Mouse (Mus musculus): ENCODE data around the gene Nceh1.

DNA sequence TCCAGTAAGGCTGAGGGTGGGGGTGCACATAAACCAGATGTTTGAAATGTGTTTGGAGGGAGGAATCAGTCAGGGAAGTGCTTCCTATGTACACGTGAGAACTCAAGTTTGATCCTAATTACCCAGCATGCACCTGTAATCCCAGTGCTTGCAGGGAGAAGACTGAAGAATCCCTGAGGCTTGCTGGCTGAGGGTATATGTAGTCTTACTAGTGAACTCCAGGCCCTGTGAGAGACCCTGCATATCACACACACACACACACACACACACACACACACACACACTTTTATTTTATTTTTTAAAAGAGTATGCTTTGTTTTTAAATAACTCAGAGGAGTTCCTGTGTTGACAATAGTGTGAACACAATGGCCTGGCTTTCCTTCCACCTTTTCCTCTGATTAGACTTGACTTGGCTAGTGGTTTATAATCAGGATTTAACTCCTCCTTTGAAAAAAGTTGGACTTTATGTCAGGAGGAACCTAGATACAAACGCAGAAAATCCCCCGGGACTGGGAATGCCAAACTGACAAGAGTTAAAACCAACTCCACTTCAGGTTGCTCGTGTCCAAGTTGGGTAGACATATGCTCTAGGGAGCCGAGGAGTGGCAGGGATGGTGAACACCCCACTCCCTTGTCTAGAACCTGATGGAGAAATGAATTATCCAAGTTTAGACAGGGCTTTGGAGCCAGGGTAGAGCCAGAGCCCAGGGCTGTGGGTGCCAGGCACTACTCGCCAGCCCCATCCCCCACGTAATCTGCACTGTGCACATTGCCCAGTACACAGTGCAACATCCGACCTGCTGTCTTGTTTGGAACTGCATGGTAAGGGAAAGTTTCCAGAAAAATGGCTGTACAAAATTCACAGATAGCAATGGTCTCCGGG is 138.1 kb downstream of the Nceh1 start:
- TF ChIP-seq CHD2 (IDR thresholded peaks at IDR 0.05; ENCODE audit: low read length) (no peak), ZC3H11A (IDR thresholded peaks at IDR 0.05; ENCODE audit: low read depth, low read length) (no peak), EP300 (IDR thresholded peaks at IDR 0.05; ENCODE audit: low read depth in 1 of 2, low read length in 2 of 2) (no peak), TCF12 (IDR thresholded peaks at IDR 0.05; ENCODE audit: low read depth, low read length) (no peak), ZMIZ1 (IDR thresholded peaks at IDR 0.05; ENCODE audit: low read depth, low read length) (no peak), NELFE (IDR thresholded peaks at IDR 0.05; ENCODE audit: low read depth, low read length) (no peak), RCOR1 (IDR thresholded peaks at IDR 0.05; ENCODE audit: low read depth, low read length) (no peak), ZNF384 (IDR thresholded peaks at IDR 0.05; ENCODE audit: low read depth, low read length) (no peak), CTCF (IDR thresholded peaks at IDR 0.05 in 2 of 3, conservative IDR thresholded peaks at IDR 0.05 in 1 of 3; ENCODE audit: control insufficient read depth in 1 of 3, insufficient read depth in 1 of 3, low read depth in 2 of 3, low read length in 3 of 3, poor library complexity in 1 of 3, severe bottlenecking in 1 of 3) (no peak), CHD1 (IDR thresholded peaks at IDR 0.05; ENCODE audit: low read depth, low read length) (no peak), NRF1 (IDR thresholded peaks at IDR 0.05; ENCODE audit: insufficient read depth, low read depth, low read length, poor library complexity, severe bottlenecking) (no peak)

Data from MEL (cell line).